Mouse (Mus musculus) lung, embryonic 15.5 days (tissue): Measurements from ENCODE around the gene Pdzd2. TPM values are rescaled to one million over a fixed set of nuclear protein-coding genes. Genes with fewer than 3 reads are reported as not detected.

ENCODE experiments used
- microRNA-seq: library from miRNA; unstranded; fragments of <30 nt; microRNA quantifications from one replicate; pipeline ENCODE4, GENCODE M21; 2016
- polyA plus RNA-seq: library from polyadenylated mRNA; unstranded; fragments of >200 nt; fragmentation: Nextera tagmentation; extraction: Ambion mirVana; gene quantifications from 2 replicates; pipeline ENCODE4 v1.2.1, GENCODE M21; 2015

Pdzd2 gene
- polyA plus RNA-seq, 1 experiment from 2014 or later, result 39.8 TPM

Small RNA genes lying within 50 kb of the gene (microRNA-seq; reads per million reads assigned to microRNA genes)
- gene Gm24135 (not detected), gene Gm24302 (not detected)

Other genes starting within 250 kb of the Pdzd2 start
- gene 6030458C11Rik, start 84.7 kb upstream of the Pdzd2 start, polyA plus RNA-seq, result 31.3 and 34.8 TPM in 2 replicates
- 29.7 and 30.1 TPM in 2 replicates for gene Drosha, start 84.9 kb upstream of the Pdzd2 start, polyA plus RNA-seq